Mouse (Mus musculus) layer of hippocampus, adult 6 months (tissue): ENCODE results near the gene AL731706.1. TPM values are rescaled to one million over a fixed set of nuclear protein-coding genes. Genes with fewer than 3 reads are reported as not detected.

Experiments
- long read RNA-seq, 2 experiments: library from polyadenylated mRNA; unstranded; transcript quantifications; one replicate each; pipeline ENCODE4 v2.0.0; 2019 to 2020
- polyA plus RNA-seq: library from polyadenylated mRNA; unstranded; fragments of <200 nt; fragmentation: Nextera tagmentation; gene quantifications from 2 replicates; pipeline ENCODE4 v1.2.3, GENCODE M21; 2021

Gene AL731706.1
- polyA plus RNA-seq: 56.6 and 66.6 TPM in 2 replicates
- long read RNA-seq, experiment 1, transcript AL731706.1-201 (3 exons, 944 nt): major isoform, 75 of 75 reads
- long read RNA-seq, experiment 1, partial matches to known transcripts: 0 of 75 reads
- long read RNA-seq, experiment 1, other reads (novel, unspliced or antisense): 0 of 75 reads
- long read RNA-seq, experiment 2, transcript AL731706.1-201 (3 exons, 944 nt): major isoform, 20 of 20 reads
- long read RNA-seq, experiment 2, partial matches to known transcripts: 0 of 20 reads
- long read RNA-seq, experiment 2, other reads (novel, unspliced or antisense): 0 of 20 reads

DNA sequence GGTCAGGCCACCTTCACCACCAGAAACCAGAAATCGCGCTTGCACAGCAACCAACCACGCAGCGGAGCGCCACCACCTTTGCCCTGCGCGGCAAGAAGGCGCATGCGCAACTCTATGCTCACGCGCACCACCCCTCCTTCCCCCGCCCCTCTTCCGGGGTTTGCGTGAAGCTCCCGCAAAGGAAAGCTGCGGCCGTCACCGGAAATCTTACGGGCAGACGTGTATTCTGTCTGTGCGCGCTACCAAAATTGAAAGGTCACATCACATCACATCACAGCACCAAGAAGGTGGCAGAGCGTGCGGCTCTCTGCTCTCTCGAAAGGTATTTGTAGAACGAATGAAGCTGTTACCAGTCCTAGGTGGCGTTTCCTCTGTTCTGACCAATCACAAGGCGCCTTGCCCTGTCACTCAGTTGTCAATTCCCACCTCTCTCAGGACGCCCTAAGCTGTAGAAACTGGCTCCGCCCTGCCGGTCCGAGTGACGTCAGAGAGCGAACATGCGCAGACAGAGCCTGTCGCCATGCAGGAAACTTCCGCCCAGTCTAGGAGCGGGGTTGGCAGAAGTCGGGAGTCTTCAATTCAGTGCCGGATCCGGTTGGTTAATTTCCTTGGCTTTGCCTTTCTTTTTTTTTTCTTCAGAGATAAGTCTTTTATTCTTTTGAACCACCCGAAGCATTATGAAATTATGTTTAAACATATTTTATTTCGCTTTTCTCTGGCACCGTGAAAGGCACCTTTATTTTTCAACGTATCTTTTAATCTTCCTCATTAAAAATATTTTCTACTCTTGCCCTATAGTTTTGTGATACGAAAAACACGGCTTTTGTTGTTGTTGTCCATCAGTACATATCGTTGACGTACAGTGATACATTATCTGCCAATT lies at the start of gene AL731706.1, which contains the start of the genes Slx4ip and Mkks:
Gene AL731706.1, minus strand, starts transcription at position 322 of the 883 bp plus-strand sequence.
Gene Slx4ip, plus strand, starts transcription at position 151 of the 883 bp plus-strand sequence.
Gene Mkks, minus strand, starts transcription at position 322 of the 883 bp plus-strand sequence.

DNA sequence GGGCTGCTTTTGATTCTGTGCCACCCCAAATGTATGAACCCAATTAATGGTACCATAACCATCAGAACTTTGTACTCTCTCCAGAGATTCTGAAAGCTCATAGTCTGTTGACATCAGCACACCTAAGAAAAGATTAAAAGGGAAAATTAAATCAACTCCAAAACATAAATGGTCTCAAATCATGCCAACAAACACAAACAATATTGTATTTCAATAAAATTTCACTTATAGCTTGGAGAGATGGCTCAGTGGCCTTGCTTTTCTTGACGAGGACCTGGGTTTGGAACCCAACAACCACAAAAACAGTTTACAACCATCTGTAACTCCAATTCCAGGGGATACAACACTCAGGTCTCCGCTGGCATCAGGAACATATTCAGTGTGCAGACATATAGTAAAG lies 5.6 kb downstream of the AL731706.1 start, which contains the start of gene AL731706.2:
Gene AL731706.2, minus strand, starts transcription at position 101 of the 400 bp plus-strand sequence.

Other genes starting within 250 kb of the AL731706.1 start
- gene Snap25, start 177.9 kb downstream of the AL731706.1 start, polyA plus RNA-seq: 1,899 and 2,220 TPM in 2 replicates
- gene AL731706.2, start 5.7 kb downstream of the AL731706.1 start, polyA plus RNA-seq: 68.8 and 73.7 TPM in 2 replicates
- 2.3 TPM in 2 replicates for gene Slx4ip, start 171 bp downstream of the AL731706.1 start, polyA plus RNA-seq
- gene Mkks, start within 50 bp of the AL731706.1 start, polyA plus RNA-seq: 11.5 and 11.8 TPM in 2 replicates
- gene Jag1, start 225.3 kb upstream of the AL731706.1 start, polyA plus RNA-seq: 2.6 and 3.6 TPM in 2 replicates